Mouse (Mus musculus) forebrain, embryonic 10.5 days (tissue): ENCODE measurements at regions not wholly inside any gene's neighbourhood (a gene's known extent, or its start where the extent isn't known, plus 50 kb on each side); places are given as distances from the start of the nearest gene placed in this dataset.

Experiments
- DNase-seq: peaks from one replicate; pipeline ENCODE4 v3.0.0-alpha.2; 2017; ENCODE audit warnings: low spot score; ENCODE audit errors: extremely low spot score
- H3K27ac ChIP-seq: fragments of 300-500 bp; sonication (generic); 2 replicates; pipeline ENCODE4 v1.5.1; 2016; ENCODE audit warnings: mild to moderate bottlenecking
- H3K27me3 ChIP-seq: fragments of 300-500 bp; sonication (generic); 2 replicates; pipeline ENCODE4 v1.6.1; 2016; ENCODE audit warnings: mild to moderate bottlenecking; ENCODE audit not compliant: poor library complexity, severe bottlenecking
- H3K36me3 ChIP-seq: fragments of 300-500 bp; sonication (generic); replicated peaks from 2 replicates; pipeline ENCODE4 v1.6.1; 2016; ENCODE audit warnings: mild to moderate bottlenecking, moderate library complexity
- H3K4me1 ChIP-seq: fragments of 300-500 bp; sonication (generic); 2 replicates; pipeline ENCODE4 v1.6.1; 2016
- H3K4me3 ChIP-seq: fragments of 300-500 bp; sonication (generic); 2 replicates; pipeline ENCODE4 v1.5.1; 2016; ENCODE audit warnings: mild to moderate bottlenecking, moderate library complexity
- H3K9me3 ChIP-seq: fragments of 300-500 bp; sonication (generic); 2 replicates; pipeline ENCODE4 v1.6.1; 2016; ENCODE audit warnings: mild to moderate bottlenecking, moderate library complexity
- WGBS: fragments of 180-500 bp; shearing (Covaris S2); methylation state at CpG from one replicate; pipeline ENCODE4 v1.1.7; 2016; 5-methylcytosine and 5-hydroxymethylcytosine counted together

GRCm38 (mm10) chr14:54185265-54185830 is 68.6 kb downstream of the Dad1 start:
- WGBS = 48% methylated on average over 6 of the region's 6 CpGs
- Histone ChIP-seq H3K9me3 (no peaks in the 10 kb centered on the region), H3K4me1 (peaks cover 40% of the 10 kb centered on the region), H3K27me3 (no peaks in the 10 kb centered on the region), H3K36me3 (no peaks in the 10 kb centered on the region), H3K27ac (no peak overlapping the region), H3K4me3 (no peak overlapping the region)
- DNase-seq = no peak

GRCm38 (mm10) chr14:54183873-54184272 is 70.0 kb downstream of the Dad1 start:
- H3K9me3 ChIP-seq = no peaks in the 10 kb centered on the region
- H3K27ac ChIP-seq = no peak overlapping the region
- no peak overlapping the region for H3K4me3 ChIP-seq
- H3K36me3 ChIP-seq = no peaks in the 10 kb centered on the region
- no peak for DNase-seq
- H3K4me1 ChIP-seq = peaks cover 29% of the 10 kb centered on the region
- WGBS = 86% methylated on average over 3 of the region's 3 CpGs
- no peaks in the 10 kb centered on the region for H3K27me3 ChIP-seq

- no peaks in the 10 kb centered on the region for H3K27me3 ChIP-seq
- H3K4me3 ChIP-seq = no peak overlapping the region
- no peak for DNase-seq
- no peak overlapping the region for H3K27ac ChIP-seq
- H3K4me1 ChIP-seq = peaks cover 28% of the 10 kb centered on the region
- 84% methylated on average over 10 of the region's 10 CpGs for WGBS
- no peaks in the 10 kb centered on the region for H3K36me3 ChIP-seq
- no peaks in the 10 kb centered on the region for H3K9me3 ChIP-seq
These were observed 71.1 kb downstream of the Dad1 start for GRCm38 (mm10) chr14:54182838-54183237.

- Histone ChIP-seq H3K4me3 (no peak overlapping the region), H3K27me3 (no peaks in the 10 kb centered on the region), H3K9me3 (no peaks in the 10 kb centered on the region), H3K4me1 (peaks cover 19% of the 10 kb centered on the region), H3K27ac (no peak overlapping the region), H3K36me3 (no peaks in the 10 kb centered on the region)
- DNase-seq = no peak
- WGBS = 93% methylated on average over 3 of the region's 3 CpGs
These were observed 72.6 kb downstream of the Dad1 start for GRCm38 (mm10) chr14:54181306-54181705.

- no peaks in the 10 kb centered on the region for H3K27me3 ChIP-seq
- H3K4me3 ChIP-seq = no peak overlapping the region
- H3K27ac ChIP-seq = no peak overlapping the region
- no peak for DNase-seq
- no peaks in the 10 kb centered on the region for H3K36me3 ChIP-seq
- no peaks in the 10 kb centered on the region for H3K9me3 ChIP-seq
- WGBS = 87% methylated on average over 3 of the region's 3 CpGs
- H3K4me1 ChIP-seq = peaks cover 15% of the 10 kb centered on the region
These were observed 73.2 kb downstream of the Dad1 start for GRCm38 (mm10) chr14:54180754-54181153.

GRCm38 (mm10) chr14:54180271-54180670 is 73.6 kb downstream of the Dad1 start:
- Histone ChIP-seq H3K4me3 (no peak overlapping the region), H3K9me3 (no peaks in the 10 kb centered on the region), H3K27me3 (no peaks in the 10 kb centered on the region), H3K36me3 (no peaks in the 10 kb centered on the region), H3K27ac (no peak overlapping the region), H3K4me1 (peaks cover 11% of the 10 kb centered on the region)
- no peak for DNase-seq
- 78% methylated on average over 3 of the region's 3 CpGs for WGBS

- H3K36me3 ChIP-seq = no peaks in the 10 kb centered on the region
- WGBS = 95% methylated on average over 3 of the region's 3 CpGs
- no peak overlapping the region for H3K4me3 ChIP-seq
- H3K9me3 ChIP-seq = no peaks in the 10 kb centered on the region
- H3K4me1 ChIP-seq = peaks cover 8% of the 10 kb centered on the region
- no peak overlapping the region for H3K27ac ChIP-seq
- no peaks in the 10 kb centered on the region for H3K27me3 ChIP-seq
- no peak for DNase-seq
These were observed 75.0 kb downstream of the Dad1 start for GRCm38 (mm10) chr14:54178856-54179255.

- no peak overlapping the region for H3K4me3 ChIP-seq
- 73% methylated on average over 14 of the region's 14 CpGs for WGBS
- DNase-seq = no peak
- peaks cover 8% of the 10 kb centered on the region for H3K4me1 ChIP-seq
- H3K9me3 ChIP-seq = no peaks in the 10 kb centered on the region
- H3K27me3 ChIP-seq = no peaks in the 10 kb centered on the region
- no peaks in the 10 kb centered on the region for H3K36me3 ChIP-seq
- H3K27ac ChIP-seq = no peak overlapping the region
These were observed 77.4 kb downstream of the Dad1 start for GRCm38 (mm10) chr14:54176469-54176868.

- WGBS = 81% methylated on average over 5 of the region's 5 CpGs
These were observed 78.4 kb downstream of the Dad1 start for GRCm38 (mm10) chr14:54175476-54175875.

GRCm38 (mm10) chr14:54173316-54173715 is 80.6 kb downstream of the Dad1 start:
- no peak overlapping the region for H3K4me3 ChIP-seq
- no peaks in the 10 kb centered on the region for H3K36me3 ChIP-seq
- H3K27me3 ChIP-seq = no peaks in the 10 kb centered on the region
- WGBS = 89% methylated on average over 5 of the region's 5 CpGs
- DNase-seq = no peak
- peaks cover 8% of the 10 kb centered on the region for H3K4me1 ChIP-seq
- H3K9me3 ChIP-seq = no peaks in the 10 kb centered on the region
- no peak overlapping the region for H3K27ac ChIP-seq

More at GRCm38 (mm10) chr14:54175476-54175875, 78.4 kb downstream of the Dad1 start:
- no peaks in the 10 kb centered on the region for H3K27me3 ChIP-seq
- DNase-seq = no peak
- H3K4me1 ChIP-seq = peaks cover 8% of the 10 kb centered on the region
- H3K4me3 ChIP-seq = no peak overlapping the region
- no peak overlapping the region for H3K27ac ChIP-seq
- no peaks in the 10 kb centered on the region for H3K9me3 ChIP-seq
- H3K36me3 ChIP-seq = no peaks in the 10 kb centered on the region

GRCm38 (mm10) chr14:54169254-54169653 is 84.7 kb downstream of the Dad1 start:
- WGBS = 94% methylated on average over 7 of the region's 7 CpGs
- H3K4me3 ChIP-seq = no peak overlapping the region
- no peaks in the 10 kb centered on the region for H3K36me3 ChIP-seq
- no peak for DNase-seq
- no peaks in the 10 kb centered on the region for H3K27me3 ChIP-seq
- H3K4me1 ChIP-seq = no peaks in the 10 kb centered on the region
- no peaks in the 10 kb centered on the region for H3K9me3 ChIP-seq
- no peak overlapping the region for H3K27ac ChIP-seq

- DNase-seq = no peak
- Histone ChIP-seq H3K9me3 (no peaks in the 10 kb centered on the region), H3K4me3 (no peak overlapping the region), H3K4me1 (no peaks in the 10 kb centered on the region), H3K27me3 (no peaks in the 10 kb centered on the region), H3K27ac (no peak overlapping the region), H3K36me3 (no peaks in the 10 kb centered on the region)
- 86% methylated on average over 4 of the region's 4 CpGs for WGBS
These were observed 85.4 kb downstream of the Dad1 start for GRCm38 (mm10) chr14:54168414-54168931.

GRCm38 (mm10) chr14:54166057-54166456 is 87.8 kb downstream of the Dad1 start:
- WGBS = 74% methylated on average over 3 of the region's 3 CpGs
- Histone ChIP-seq H3K9me3 (no peaks in the 10 kb centered on the region), H3K27me3 (no peaks in the 10 kb centered on the region), H3K36me3 (no peaks in the 10 kb centered on the region), H3K4me1 (no peaks in the 10 kb centered on the region; the same call in 1 of the 2 replicates), H3K27ac (no peak overlapping the region), H3K4me3 (no peak overlapping the region)
- DNase-seq = no peak

GRCm38 (mm10) chr14:54164874-54165273 is 89.0 kb downstream of the Dad1 start:
- WGBS = 87% methylated on average over 9 of the region's 9 CpGs
- H3K9me3 ChIP-seq = no peaks in the 10 kb centered on the region
- no peak overlapping the region for H3K27ac ChIP-seq

More at GRCm38 (mm10) chr14:54164874-54165273, 89.0 kb downstream of the Dad1 start:
- Histone ChIP-seq H3K4me1 (no peaks in the 10 kb centered on the region; the same call in 1 of the 2 replicates), H3K36me3 (no peaks in the 10 kb centered on the region), H3K27me3 (no peaks in the 10 kb centered on the region), H3K4me3 (no peak overlapping the region)
- no peak for DNase-seq
